Mouse (Mus musculus): ENCODE measurements at regions not wholly inside any gene's neighbourhood (a gene's known extent, or its start where the extent isn't known, plus 50 kb on each side); places are given as distances from the start of the nearest gene placed in this dataset.
A peak's percentile ranks its signal among the peaks of the same experiment; 100 is the strongest.

- ATAC-seq (replicated peaks; ENCODE audit: low FRiP score, poor library complexity, severe bottlenecking), result no peak
These were observed 114.5 kb upstream of the Med13l start for GRCm38 (mm10) chr5:118445988-118446280.

DNA sequence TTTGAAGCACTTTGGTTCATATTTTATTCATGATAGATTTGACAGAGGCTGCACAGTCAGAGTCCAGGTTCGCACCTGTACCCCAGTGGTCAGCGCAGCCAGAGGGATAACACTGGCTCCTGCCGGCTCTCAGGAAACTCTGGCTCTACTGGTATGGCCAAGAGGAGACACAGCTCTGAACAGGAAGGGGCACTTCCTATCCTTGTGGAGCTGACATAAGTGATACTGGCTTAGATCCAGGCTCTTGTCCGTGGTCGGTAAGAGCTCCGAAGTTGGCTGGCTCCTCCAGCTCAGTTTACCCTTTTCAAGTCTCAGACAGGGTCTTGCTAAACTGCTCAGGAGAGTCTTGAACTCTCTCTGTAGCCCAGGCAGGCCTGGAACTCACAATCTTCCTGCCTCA is 113.6 kb upstream of the Med13l start:
- ATAC-seq (replicated peaks; ENCODE audit: low FRiP score, poor library complexity, severe bottlenecking), result no peak

DNA sequence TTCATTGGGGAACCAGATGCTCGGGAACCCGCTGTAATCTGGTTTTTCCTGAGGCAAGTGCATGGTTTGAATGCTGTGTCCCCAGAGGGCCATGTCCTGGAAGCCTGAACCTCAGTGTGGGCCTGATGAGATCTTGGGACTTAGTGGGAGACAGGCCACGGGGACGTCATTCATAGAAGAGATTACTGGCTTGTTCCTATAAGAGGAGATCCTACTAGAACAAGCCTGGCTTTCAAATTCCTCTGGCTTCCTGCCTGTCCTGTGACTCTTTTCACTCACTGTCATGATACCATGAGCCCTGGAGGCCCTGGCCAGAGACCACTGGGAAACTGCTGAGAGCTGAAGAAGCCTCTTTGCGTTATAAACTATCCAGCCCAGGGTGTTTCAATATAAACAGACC is 113.1 kb upstream of the Med13l start:
- ATAC-seq (replicated peaks; ENCODE audit: low FRiP score, poor library complexity, severe bottlenecking), result no peak

DNA sequence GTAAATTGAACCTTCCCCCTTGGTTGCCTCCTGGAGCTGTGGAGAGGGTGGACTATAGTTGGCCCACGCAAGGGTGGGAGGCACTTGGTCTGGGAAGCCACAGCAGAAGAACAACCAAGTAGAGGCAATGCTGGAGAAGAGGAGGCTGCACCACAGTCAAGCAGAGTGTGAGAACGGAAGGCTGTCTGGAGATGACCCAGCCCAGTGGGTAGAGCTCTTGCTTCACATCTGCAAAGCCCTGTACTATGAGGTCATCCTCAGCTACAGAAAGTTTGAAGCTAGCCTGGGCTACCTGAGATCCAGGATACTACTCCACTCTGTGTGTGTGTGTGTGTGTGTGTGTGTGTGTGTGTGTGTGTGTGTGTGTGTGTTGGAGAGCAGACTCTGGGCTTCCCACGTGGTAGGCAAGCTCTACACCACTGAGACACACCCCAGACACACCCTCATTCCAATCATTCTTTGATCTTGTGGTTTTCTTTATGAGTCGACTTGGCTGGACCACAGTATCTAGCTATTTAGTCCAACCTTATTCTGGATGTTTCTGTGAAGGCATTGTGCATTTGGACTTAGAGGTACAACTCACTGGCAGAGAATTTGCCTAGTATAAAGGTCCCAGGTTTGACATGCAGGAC is 111.5 kb upstream of the Med13l start:
- ATAC-seq (replicated peaks; ENCODE audit: low FRiP score, poor library complexity, severe bottlenecking), result 0 out of 2 replicates have a peak, but pooled peaks have one; percentile 37

GRCm38 (mm10) chr5:118449893-118450292 is 110.6 kb upstream of the Med13l start:
- ATAC-seq (replicated peaks; ENCODE audit: low FRiP score, poor library complexity, severe bottlenecking), result no peak

- 0 out of 2 replicates have a peak, but pooled peaks have one; percentile 23 for ATAC-seq (replicated peaks; ENCODE audit: low FRiP score, poor library complexity, severe bottlenecking)
These were observed 108.4 kb upstream of the Med13l start for GRCm38 (mm10) chr5:118452052-118452451.

- no peak for ATAC-seq (replicated peaks; ENCODE audit: low FRiP score, poor library complexity, severe bottlenecking)
These were observed 106.4 kb upstream of the Med13l start for GRCm38 (mm10) chr5:118454096-118454495.

- ATAC-seq (replicated peaks; ENCODE audit: low FRiP score, poor library complexity, severe bottlenecking), result no peak
These were observed 101.6 kb upstream of the Med13l start for GRCm38 (mm10) chr5:118458727-118459390.

GRCm38 (mm10) chr5:118459391-118459792 is 101.1 kb upstream of the Med13l start:
- no peak for ATAC-seq (replicated peaks; ENCODE audit: low FRiP score, poor library complexity, severe bottlenecking)

DNA sequence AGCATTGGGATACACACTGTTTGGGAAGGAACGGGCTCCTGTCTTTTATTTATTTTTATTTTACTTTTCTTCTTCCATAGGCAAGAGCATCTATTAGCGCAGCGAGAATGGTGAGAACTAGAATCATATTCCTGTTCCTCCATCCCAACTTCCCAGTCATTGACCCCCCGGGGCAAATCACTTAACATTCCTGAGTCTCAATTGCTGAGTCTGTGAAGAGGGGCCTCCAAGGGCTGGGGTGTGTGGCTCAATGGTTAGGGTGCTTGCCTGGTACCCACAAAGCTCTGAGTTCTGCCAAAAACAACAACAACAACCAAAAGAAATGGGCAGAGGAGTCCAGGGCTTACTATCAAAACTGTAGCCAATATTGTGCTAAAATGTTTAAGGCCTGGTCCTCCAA is 98.5 kb upstream of the Med13l start:
- ATAC-seq (replicated peaks; ENCODE audit: low FRiP score, poor library complexity, severe bottlenecking), result no peak

DNA sequence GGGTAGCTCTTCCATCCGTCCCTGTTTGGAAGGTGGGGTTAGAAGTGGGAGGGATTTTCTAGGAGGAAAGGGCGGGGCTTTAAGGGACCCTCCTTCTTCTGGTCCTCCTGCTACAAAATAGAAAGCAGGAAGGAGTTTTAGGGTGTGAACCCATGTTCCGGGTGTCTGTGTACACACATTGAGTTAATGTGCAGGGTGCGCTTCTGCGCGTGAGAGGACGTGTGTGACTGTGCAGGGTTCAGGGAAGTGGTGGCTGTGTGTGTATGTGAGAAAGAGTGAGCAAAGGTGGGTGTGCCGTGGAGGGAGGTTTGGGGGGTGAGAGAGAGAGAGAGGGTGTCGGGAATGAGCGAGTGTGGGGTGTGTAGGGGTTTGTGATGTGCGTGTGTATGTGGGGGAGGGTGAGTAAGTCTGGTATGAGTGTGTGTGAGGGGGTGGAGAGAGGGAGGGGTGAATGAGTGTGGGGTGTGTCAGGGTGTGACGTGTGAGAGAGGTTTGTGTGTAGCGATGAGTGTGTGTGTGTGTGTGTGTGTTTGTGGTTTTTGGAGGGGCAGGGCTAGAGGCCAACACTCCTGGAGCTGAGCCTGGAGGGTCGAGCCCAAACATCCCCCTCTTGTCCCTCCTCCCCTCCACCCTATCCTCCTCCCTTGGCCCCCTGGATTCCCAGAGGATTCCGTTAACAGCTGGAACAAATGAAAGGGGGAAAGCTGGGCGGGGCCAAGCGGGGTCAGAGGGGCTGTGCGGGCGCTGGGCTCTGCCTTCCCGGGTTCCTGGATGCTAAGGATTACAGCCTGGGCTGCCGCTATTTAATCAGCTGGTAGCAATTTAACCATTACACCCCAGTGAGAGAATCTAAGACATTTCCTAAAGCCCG is 95.3 kb upstream of the Med13l start:
- 0 out of 2 replicates have a peak, but pooled peaks have one; percentile 31 for ATAC-seq (replicated peaks; ENCODE audit: low FRiP score, poor library complexity, severe bottlenecking)

DNA sequence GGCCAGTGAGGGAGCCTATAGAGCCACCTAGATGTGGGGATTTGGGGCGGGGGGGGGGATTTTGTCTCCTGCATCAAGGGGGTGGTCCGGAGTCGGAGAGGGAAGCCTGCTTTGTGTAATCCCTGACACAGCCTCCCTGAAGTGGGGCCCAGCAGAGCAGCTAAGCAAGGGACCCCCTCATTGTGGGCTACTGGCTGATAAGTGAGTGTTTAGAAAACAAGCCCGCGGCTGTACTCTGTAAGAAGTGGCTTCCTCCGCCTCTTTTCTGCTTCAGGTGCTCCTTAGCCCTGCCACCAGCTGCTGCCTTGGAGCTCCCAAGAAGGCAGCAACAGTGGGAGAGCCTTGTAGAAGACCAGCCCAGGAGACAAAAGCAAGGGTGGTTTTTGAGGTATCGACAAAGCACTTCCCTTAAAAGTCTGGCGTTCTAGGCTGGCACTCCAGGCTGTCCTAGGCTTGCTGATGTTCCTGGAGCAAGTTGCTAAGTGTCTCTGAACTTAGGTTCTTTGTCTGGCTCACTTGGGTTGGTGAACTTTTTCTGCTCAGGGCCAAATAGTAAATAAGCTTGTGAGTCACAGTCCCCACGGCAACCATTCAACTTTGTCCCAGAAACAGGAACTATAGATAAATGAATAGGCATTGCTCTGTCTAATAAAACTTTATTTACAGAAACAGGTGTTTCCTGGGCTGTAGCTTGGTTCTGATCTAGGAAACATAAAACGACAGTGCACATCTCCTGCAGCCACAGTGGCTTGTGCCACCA is 94.3 kb upstream of the Med13l start:
- ATAC-seq (replicated peaks; ENCODE audit: low FRiP score, poor library complexity, severe bottlenecking), result no peak

GRCm38 (mm10) chr5:118468739-118469138 is 91.7 kb upstream of the Med13l start:
- ATAC-seq (replicated peaks; ENCODE audit: low FRiP score, poor library complexity, severe bottlenecking), result no peak

- ATAC-seq (replicated peaks; ENCODE audit: low FRiP score, poor library complexity, severe bottlenecking), result no peak
These were observed 88.9 kb upstream of the Med13l start for GRCm38 (mm10) chr5:118471569-118471968.

- ATAC-seq (replicated peaks; ENCODE audit: low FRiP score, poor library complexity, severe bottlenecking), result no peak
These were observed 88.2 kb upstream of the Med13l start for GRCm38 (mm10) chr5:118472291-118472690.

- ATAC-seq (replicated peaks; ENCODE audit: low FRiP score, poor library complexity, severe bottlenecking), result no peak
These were observed 87.2 kb upstream of the Med13l start for GRCm38 (mm10) chr5:118473128-118473730.

- no peak for ATAC-seq (replicated peaks; ENCODE audit: low FRiP score, poor library complexity, severe bottlenecking)
These were observed 83.9 kb upstream of the Med13l start for GRCm38 (mm10) chr5:118476597-118476996.

DNA sequence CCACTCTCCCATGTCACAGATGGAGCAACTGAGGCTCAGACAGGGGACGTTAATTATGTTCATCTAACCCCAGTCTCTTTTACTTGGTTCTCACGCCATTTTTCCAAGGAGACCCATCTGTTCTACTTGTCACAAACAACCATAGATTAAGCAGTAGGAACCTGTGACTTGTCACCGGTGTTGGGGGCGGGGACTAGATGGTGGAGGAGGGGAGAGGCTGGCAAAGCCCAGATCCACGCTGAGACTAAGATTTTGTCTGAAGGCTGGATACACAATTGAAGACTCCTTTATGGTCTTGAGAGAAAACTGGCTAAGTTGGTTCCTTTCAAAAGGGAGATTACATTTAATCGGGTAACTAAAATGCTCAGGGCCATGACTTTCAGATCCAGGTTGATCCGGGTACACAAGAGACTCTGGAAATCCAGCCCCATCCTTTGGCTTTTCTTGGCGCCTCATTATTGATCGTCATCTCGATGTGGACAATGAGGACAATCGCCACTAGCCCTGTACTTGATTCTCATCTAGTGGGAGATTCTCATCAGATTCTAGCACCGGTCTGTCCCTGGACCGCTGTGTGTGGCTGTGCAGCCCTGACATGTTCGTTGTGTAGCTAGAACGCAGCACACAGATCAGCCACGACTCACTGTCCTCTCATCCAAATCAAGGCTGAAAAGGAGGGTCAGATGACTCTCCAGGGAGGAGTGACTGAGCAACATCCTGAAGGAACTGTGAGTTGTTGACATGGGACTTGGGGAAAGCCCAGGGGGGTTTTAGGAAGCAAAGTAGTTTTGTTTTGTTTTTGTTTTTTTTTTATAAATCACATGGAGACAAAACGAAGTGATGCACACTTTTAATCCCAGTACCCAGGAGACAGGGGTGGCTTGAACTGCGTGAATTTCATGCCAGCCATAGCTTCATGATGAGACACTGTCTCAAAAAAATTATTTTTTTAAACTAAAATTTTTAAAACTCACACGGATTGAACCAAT is 83.1 kb upstream of the Med13l start:
- no peak for ATAC-seq (replicated peaks; ENCODE audit: low FRiP score, poor library complexity, severe bottlenecking)
